Mouse (Mus musculus) embryonic facial prominence, embryonic 12.5 days (tissue): ENCODE measurements around the gene Ppfibp1. TPM values are rescaled to one million over a fixed set of nuclear protein-coding genes. Genes with fewer than 3 reads are reported as not detected.

Experiments used
- ATAC-seq: fragments of 200-750 bp; cut with Nextera tagmentation; 2 replicates; pipeline ENCODE4 v1.8.0; 2017; ENCODE audit not compliant: insufficient number of reproducible peaks, insufficient read depth, low FRiP score, low TSS enrichment
- H3K27ac ChIP-seq: fragments of 300-500 bp; sonication (generic); 2 replicates; pipeline ENCODE4 v1.5.1; 2016; ENCODE audit warnings: mild to moderate bottlenecking
- H3K27me3 ChIP-seq: fragments of 300-500 bp; sonication (generic); 2 replicates; pipeline ENCODE4 v1.6.1; 2016; ENCODE audit warnings: mild to moderate bottlenecking, moderate library complexity
- H3K36me3 ChIP-seq: fragments of 300-500 bp; sonication (generic); 2 replicates; pipeline ENCODE4 v1.6.1; 2016; ENCODE audit warnings: mild to moderate bottlenecking
- H3K4me1 ChIP-seq: fragments of 300-500 bp; sonication (generic); 2 replicates; pipeline ENCODE4 v1.6.1; 2016
- H3K4me2 ChIP-seq: fragments of 300-500 bp; sonication (generic); replicated peaks from 2 replicates; pipeline ENCODE4 v1.6.1; 2016; ENCODE audit warnings: mild to moderate bottlenecking, moderate library complexity
- H3K4me3 ChIP-seq: fragments of 300-500 bp; sonication (generic); 2 replicates; pipeline ENCODE4 v1.5.1; 2016; ENCODE audit warnings: mild to moderate bottlenecking
- H3K9ac ChIP-seq: fragments of 300-500 bp; sonication (generic); 2 replicates; pipeline ENCODE4 v1.6.1; 2016; ENCODE audit warnings: mild to moderate bottlenecking, moderate library complexity
- H3K9me3 ChIP-seq: fragments of 300-500 bp; sonication (generic); 2 replicates; pipeline ENCODE4 v1.6.1; 2016; ENCODE audit warnings: mild to moderate bottlenecking, moderate library complexity
- WGBS: fragments of 180-500 bp; shearing (Covaris S2); methylation state at CpG from one replicate; pipeline ENCODE4 v1.1.7; 2016; 5-methylcytosine and 5-hydroxymethylcytosine counted together
- polyA plus RNA-seq: library from polyadenylated mRNA; unstranded; fragments of >200 nt; fragmentation: Nextera tagmentation; extraction: Ambion mirVana; gene quantifications from 2 replicates; pipeline ENCODE4 v1.2.1, GENCODE M21; 2016

Gene Ppfibp1
- 55.7 and 57.6 TPM in 2 replicates for polyA plus RNA-seq

GRCm38 (mm10) chr6:146887958-146888659 lies at the start of gene Ppfibp1:
Gene Ppfibp1, plus strand, starts transcription at chr6:146888487.
- under 1% methylated on average over 73 of the region's 80 CpGs for WGBS
- peak; percentile 93 for ATAC-seq

GRCm38 (mm10) chr6:146838863-146839262 lies 49.4 kb upstream of the Ppfibp1 start:
- H3K27me3 ChIP-seq = no peaks in the 10 kb centered on the region
- H3K36me3 ChIP-seq = no peaks in the 10 kb centered on the region
- H3K27ac ChIP-seq = no peak overlapping the region
- H3K9ac ChIP-seq = no peak overlapping the region
- H3K4me3 ChIP-seq = no peak overlapping the region
- H3K4me2 ChIP-seq = no peak overlapping the region
- ATAC-seq = no peak
- H3K9me3 ChIP-seq = no peaks in the 10 kb centered on the region
- 89% methylated on average over 4 of the region's 4 CpGs for WGBS
- no peaks in the 10 kb centered on the region for H3K4me1 ChIP-seq

More at GRCm38 (mm10) chr6:146887958-146888659, at the start of gene Ppfibp1:
- Histone ChIP-seq H3K4me2 (peak within 1 kb of the TSS; percentile 75), H3K4me1 (peaks cover 40% of the 10 kb centered on the region), H3K9ac (peak within 1 kb of the TSS; percentile 79), H3K36me3 (no peaks in the 10 kb centered on the region), H3K27me3 (no peaks in the 10 kb centered on the region), H3K27ac (peak within 1 kb of the TSS; percentile 52), H3K9me3 (no peaks in the 10 kb centered on the region), H3K4me3 (peak within 1 kb of the TSS; percentile 75)

DNA sequence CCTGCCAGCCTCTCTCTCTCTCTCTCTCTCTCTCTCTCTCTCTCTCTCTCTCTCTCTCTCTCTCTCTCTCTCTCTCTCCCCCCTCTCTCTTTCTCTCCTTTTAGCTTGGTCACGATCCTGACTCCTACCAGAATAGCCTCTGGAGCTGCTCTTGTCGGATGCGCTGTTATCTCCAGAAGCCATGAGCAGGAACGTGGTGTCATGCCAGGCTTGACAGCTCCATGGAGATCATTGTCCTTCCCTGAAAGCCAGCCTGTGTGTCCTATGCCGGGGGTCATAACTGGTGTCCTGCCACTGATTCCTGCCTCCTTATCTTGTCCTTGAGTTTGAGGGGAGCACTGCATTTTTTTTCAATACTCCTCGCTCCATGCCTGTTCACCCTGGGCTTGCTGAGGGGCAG lies 43.4 kb upstream of the Ppfibp1 start:
- no peak for ATAC-seq
- Histone ChIP-seq H3K9ac (no peak overlapping the region), H3K36me3 (no peaks in the 10 kb centered on the region), H3K9me3 (no peaks in the 10 kb centered on the region), H3K4me2 (no peak overlapping the region), H3K4me3 (no peak overlapping the region), H3K27me3 (no peaks in the 10 kb centered on the region), H3K4me1 (no peaks in the 10 kb centered on the region), H3K27ac (no peak overlapping the region)
- WGBS = 83% methylated on average over 6 of the region's 6 CpGs

DNA sequence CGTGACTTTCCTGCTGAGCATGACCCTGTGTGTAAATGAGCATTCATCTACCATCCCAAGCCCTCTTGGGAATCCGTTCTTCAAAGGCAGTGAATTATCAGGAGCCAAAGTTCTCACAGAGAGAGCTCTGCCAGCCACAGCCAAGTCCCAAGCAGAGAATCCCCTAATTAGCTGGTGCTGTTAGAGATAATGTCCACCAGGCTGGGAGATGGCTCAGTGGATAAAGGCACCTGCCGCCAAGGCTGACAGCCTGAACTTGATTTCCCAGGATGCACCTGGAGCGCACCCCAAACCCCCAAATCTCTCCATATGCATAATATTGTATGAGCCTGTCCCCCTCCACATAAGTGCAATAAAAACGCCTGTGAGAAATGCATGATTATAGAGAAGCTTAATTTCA lies 42.9 kb upstream of the Ppfibp1 start:
- no peaks in the 10 kb centered on the region for H3K4me1 ChIP-seq
- 76% methylated on average over 5 of the region's 5 CpGs for WGBS
- ATAC-seq = no peak
- no peaks in the 10 kb centered on the region for H3K27me3 ChIP-seq
- no peak overlapping the region for H3K4me3 ChIP-seq
- H3K36me3 ChIP-seq = no peaks in the 10 kb centered on the region
- H3K9ac ChIP-seq = no peak overlapping the region
- no peak overlapping the region for H3K27ac ChIP-seq
- H3K9me3 ChIP-seq = no peaks in the 10 kb centered on the region
- H3K4me2 ChIP-seq = no peak overlapping the region

GRCm38 (mm10) chr6:146845961-146846750 lies 42.1 kb upstream of the Ppfibp1 start:
- no peak overlapping the region for H3K4me3 ChIP-seq
- ATAC-seq = no peak
- H3K27ac ChIP-seq = no peak overlapping the region
- H3K9me3 ChIP-seq = no peaks in the 10 kb centered on the region
- WGBS = 77% methylated on average over 15 of the region's 15 CpGs
- no peak overlapping the region for H3K9ac ChIP-seq
- no peaks in the 10 kb centered on the region for H3K27me3 ChIP-seq
- H3K36me3 ChIP-seq = no peaks in the 10 kb centered on the region
- no peaks in the 10 kb centered on the region for H3K4me1 ChIP-seq
- no peak overlapping the region for H3K4me2 ChIP-seq

DNA sequence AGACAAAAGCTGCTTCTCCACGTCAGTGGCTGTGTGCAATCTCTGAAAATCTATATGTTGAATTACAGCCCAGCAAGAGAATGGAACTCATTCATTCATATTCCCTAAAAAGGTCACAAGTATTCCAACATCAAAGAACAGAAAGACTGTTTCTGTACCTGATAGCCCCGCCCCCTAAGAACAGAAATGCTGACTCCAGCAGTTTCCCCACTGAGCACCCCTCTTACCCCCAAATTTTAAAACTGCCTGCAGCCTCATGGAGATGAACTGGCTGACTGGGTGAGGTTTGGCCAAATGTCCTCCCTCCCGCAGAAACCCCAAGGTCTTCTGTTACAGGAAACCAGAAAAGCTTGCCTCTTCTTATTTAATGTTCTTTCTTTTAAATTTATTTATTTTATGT lies 40.9 kb upstream of the Ppfibp1 start:
- Histone ChIP-seq H3K4me1 (peaks cover 3% of the 10 kb centered on the region; the same call in 1 of the 2 replicates), H3K9ac (no peak overlapping the region), H3K27me3 (no peaks in the 10 kb centered on the region), H3K4me2 (no peak overlapping the region), H3K36me3 (no peaks in the 10 kb centered on the region), H3K4me3 (no peak overlapping the region), H3K9me3 (no peaks in the 10 kb centered on the region), H3K27ac (no peak overlapping the region)
- no peak for ATAC-seq
- 72% methylated on average over 3 of the region's 3 CpGs for WGBS

DNA sequence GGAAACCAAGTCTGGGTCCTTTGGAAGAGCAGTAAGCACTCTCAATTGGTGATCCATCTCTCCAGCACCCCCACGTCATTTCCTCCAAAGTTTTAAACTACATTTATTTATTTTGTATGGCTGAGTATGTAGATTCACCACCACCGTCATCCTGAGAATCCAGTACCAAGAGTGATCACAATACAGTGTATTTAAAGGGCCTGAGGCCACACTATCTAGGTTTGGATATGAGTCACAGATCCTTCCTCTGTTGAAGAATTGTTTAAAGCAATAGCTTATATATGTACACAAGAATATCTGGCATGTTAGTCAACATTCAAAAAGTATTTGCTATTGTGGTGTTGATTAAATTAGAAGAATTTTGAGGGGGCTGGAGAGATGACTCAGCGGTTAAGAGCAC lies 40.0 kb upstream of the Ppfibp1 start:
- Histone ChIP-seq H3K4me1 (peaks cover 8% of the 10 kb centered on the region; the same call in 1 of the 2 replicates), H3K36me3 (no peaks in the 10 kb centered on the region), H3K9ac (no peak overlapping the region), H3K9me3 (no peaks in the 10 kb centered on the region), H3K27me3 (no peaks in the 10 kb centered on the region), H3K4me3 (no peak overlapping the region), H3K4me2 (no peak overlapping the region), H3K27ac (no peak overlapping the region)
- no peak for ATAC-seq
- 84% methylated on average over 3 of the region's 3 CpGs for WGBS

DNA sequence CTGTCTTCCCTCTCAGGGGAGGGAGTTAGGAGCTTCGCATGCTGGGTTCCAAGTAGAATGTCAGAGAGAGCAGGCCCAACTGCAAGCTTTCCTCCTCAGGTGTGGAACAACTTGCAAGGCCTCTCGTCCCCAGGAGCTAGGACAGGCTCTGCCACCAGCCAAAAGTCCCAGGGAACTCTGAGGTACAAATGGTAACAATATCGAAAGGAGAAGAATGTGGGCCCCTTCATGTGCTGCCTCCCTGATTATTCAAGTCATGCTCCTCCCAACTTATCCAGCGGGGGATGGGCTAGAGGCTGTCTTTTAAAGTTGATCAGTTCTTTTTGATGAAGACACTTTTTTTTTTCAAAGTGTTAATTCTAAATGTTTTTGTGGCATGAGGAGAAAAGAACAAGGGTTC lies 38.2 kb upstream of the Ppfibp1 start, which contains the start of gene Smco2:
Gene Smco2, plus strand, starts transcription at position 55 of the 400 bp plus-strand sequence.
- H3K36me3 ChIP-seq = no peaks in the 10 kb centered on the region
- no peak for ATAC-seq
- H3K27ac ChIP-seq = no peak within 1 kb of the TSS
- H3K27me3 ChIP-seq = no peaks in the 10 kb centered on the region
- no peak within 1 kb of the TSS for H3K4me2 ChIP-seq
- H3K4me1 ChIP-seq = peaks cover 8% of the 10 kb centered on the region; the same call in 1 of the 2 replicates
- WGBS = 73% methylated on average over 4 of the region's 4 CpGs
- H3K4me3 ChIP-seq = no peak within 1 kb of the TSS
- H3K9ac ChIP-seq = no peak within 1 kb of the TSS
- H3K9me3 ChIP-seq = no peaks in the 10 kb centered on the region

GRCm38 (mm10) chr6:146851916-146852315 lies 36.4 kb upstream of the Ppfibp1 start:
- ATAC-seq = no peak
- no peak overlapping the region for H3K4me3 ChIP-seq
- H3K4me1 ChIP-seq = peaks cover 8% of the 10 kb centered on the region; the same call in 1 of the 2 replicates
- no peak overlapping the region for H3K4me2 ChIP-seq
- H3K36me3 ChIP-seq = no peaks in the 10 kb centered on the region
- no peaks in the 10 kb centered on the region for H3K9me3 ChIP-seq
- H3K9ac ChIP-seq = no peak overlapping the region
- no peak overlapping the region for H3K27ac ChIP-seq
- H3K27me3 ChIP-seq = no peaks in the 10 kb centered on the region
- WGBS = 67% methylated on average over 3 of the region's 3 CpGs

- Histone ChIP-seq H3K4me3 (no peak overlapping the region), H3K9ac (no peak overlapping the region), H3K4me1 (peaks cover 8% of the 10 kb centered on the region; the same call in 1 of the 2 replicates), H3K9me3 (no peaks in the 10 kb centered on the region), H3K36me3 (no peaks in the 10 kb centered on the region), H3K27ac (no peak overlapping the region), H3K27me3 (no peaks in the 10 kb centered on the region), H3K4me2 (no peak overlapping the region)
- WGBS = 63% methylated on average over 4 of the region's 4 CpGs
- no peak for ATAC-seq
Measured at GRCm38 (mm10) chr6:146852739-146853138, 35.5 kb upstream of the Ppfibp1 start.

- Histone ChIP-seq H3K9ac (no peak overlapping the region), H3K27me3 (no peaks in the 10 kb centered on the region), H3K27ac (no peak overlapping the region), H3K36me3 (no peaks in the 10 kb centered on the region), H3K4me1 (peaks cover 8% of the 10 kb centered on the region; the same call in 1 of the 2 replicates), H3K9me3 (no peaks in the 10 kb centered on the region), H3K4me3 (no peak overlapping the region), H3K4me2 (no peak overlapping the region)
- no peak for ATAC-seq
- WGBS = 93% methylated on average over 9 of the region's 9 CpGs
Measured at GRCm38 (mm10) chr6:146855185-146855584, 33.1 kb upstream of the Ppfibp1 start.

- WGBS = 91% methylated on average over 2 of the region's 2 CpGs
- no peak overlapping the region for H3K9ac ChIP-seq
- H3K4me1 ChIP-seq = peaks cover 5% of the 10 kb centered on the region; the same call in 1 of the 2 replicates
- no peak overlapping the region for H3K4me3 ChIP-seq
- no peak overlapping the region for H3K27ac ChIP-seq
- H3K9me3 ChIP-seq = no peaks in the 10 kb centered on the region
- H3K4me2 ChIP-seq = no peak overlapping the region
- ATAC-seq = no peak
- no peaks in the 10 kb centered on the region for H3K36me3 ChIP-seq
- H3K27me3 ChIP-seq = no peaks in the 10 kb centered on the region
Measured at GRCm38 (mm10) chr6:146857386-146857785, 30.9 kb upstream of the Ppfibp1 start.
